Mouse (Mus musculus) heart, postnatal 25 days (tissue): Measurements from ENCODE around the gene R3hdm2. TPM values are rescaled to one million over a fixed set of nuclear protein-coding genes. Genes with fewer than 3 reads are reported as not detected.

Source experiments
- DNase-seq: peaks from one replicate; pipeline ENCODE4 v3.0.0; 2022; ENCODE audit warnings: low spot score
- intact Hi-C: fragments of 180-260 bp; cut with DNase I; formaldehyde crosslinking; loops from one replicate; pipeline ENCODE4 v1.15.1; 2025
- total RNA-seq, 2 experiments: library from RNA; stranded (reverse); gene quantifications; 2 replicates each; pipeline ENCODE4 v1.2.3; 2021

The R3hdm2 gene
- total RNA-seq, result 100 to 1,000 TPM; 145 to 159 TPM

DNA sequence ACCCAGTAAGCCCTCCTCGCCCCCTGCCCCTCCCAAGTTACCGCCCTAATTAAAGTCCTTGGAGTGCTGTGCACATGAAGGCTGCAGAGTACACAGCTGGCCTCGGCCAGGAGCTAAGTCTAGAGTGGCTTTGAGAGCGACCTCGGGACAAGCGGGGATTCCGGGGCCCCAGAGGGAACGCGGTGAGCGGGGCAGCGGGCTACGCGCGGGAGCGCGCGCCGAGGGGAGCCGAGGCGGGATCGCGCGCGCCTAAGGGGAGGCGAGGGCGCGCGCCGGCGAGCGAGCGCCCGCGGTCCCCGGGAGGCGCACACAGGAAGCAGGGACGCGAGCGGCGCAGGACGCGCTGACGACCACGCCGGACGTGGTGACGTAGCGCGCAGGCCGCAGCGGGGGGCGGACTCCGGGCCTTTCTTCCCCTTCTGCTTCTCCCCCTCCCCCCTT lies at the start of gene R3hdm2:
Gene R3hdm2 (plus strand): TSS at position 77 of the 441 bp plus-strand sequence.
- intact Hi-C loops, result loop anchor here (5.0 kb wide), 1 partner anchor 42 kb away; no protein-coding TSS in a partner anchor

DNA sequence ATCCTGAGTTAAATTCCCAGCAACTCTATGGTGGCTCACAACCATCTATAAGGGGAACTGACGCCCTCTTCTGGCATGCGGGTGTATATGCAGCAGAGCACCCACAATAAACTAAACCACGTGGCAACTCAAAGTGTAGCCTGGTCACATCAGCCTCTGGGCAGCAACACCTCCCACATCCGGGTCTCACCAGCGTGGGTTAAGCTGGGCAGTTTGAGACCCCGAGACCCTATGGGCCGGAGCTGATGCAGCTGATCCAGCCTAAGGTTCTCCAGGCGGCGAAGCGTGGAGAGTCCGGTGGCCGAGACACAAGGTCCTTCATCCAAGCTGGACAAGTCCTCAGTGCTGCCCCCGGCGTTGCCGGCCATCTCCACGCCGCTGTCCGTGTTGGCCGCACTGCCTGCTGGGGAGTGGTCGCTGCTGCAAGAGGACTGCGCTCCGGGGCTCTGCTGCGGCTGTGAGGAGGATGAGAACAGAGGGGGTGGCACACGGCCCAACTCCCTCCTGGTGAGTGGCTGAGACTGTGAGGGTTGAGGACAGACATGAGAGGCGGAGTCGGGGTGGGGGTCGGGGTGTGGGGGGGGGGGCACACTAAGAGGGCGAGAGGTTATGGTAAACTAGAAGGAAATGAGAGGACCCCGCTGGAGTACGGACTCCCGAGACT lies 47.8 kb upstream of the R3hdm2 start:
- intact Hi-C loops, result no loop called here
- DNase-seq, result no peak

More for the DNA sequence above, at the start of gene R3hdm2:
- peak; percentile 85 for DNase-seq

DNA sequence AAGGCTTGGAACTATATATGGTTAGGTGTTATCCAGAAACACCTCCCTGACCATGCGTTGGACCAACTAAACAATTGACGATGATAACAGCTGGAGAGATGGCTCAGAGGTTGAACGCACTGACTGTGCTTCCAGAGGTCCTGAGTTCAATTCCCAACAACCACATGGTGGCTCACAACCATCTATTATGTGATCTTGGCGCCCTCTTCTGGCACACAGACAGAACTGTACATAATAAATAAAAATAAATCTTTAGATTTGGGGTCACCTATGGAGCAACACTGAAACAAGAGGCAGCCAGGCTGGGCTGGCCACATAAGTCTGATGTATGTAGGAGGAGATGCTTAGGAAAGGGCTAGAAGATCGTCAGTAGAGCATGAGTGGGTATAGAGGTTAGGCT lies 47.0 kb upstream of the R3hdm2 start:
- intact Hi-C loops, result no loop called here
- no peak for DNase-seq

GRCm38 (mm10) chr10:127335271-127335670 lies 44.9 kb upstream of the R3hdm2 start:
- intact Hi-C loops, result no loop called here
- DNase-seq, result no peak

GRCm38 (mm10) chr10:127336952-127337351 lies 43.2 kb upstream of the R3hdm2 start:
- intact Hi-C loops, result no loop called here
- DNase-seq, result no peak

DNA sequence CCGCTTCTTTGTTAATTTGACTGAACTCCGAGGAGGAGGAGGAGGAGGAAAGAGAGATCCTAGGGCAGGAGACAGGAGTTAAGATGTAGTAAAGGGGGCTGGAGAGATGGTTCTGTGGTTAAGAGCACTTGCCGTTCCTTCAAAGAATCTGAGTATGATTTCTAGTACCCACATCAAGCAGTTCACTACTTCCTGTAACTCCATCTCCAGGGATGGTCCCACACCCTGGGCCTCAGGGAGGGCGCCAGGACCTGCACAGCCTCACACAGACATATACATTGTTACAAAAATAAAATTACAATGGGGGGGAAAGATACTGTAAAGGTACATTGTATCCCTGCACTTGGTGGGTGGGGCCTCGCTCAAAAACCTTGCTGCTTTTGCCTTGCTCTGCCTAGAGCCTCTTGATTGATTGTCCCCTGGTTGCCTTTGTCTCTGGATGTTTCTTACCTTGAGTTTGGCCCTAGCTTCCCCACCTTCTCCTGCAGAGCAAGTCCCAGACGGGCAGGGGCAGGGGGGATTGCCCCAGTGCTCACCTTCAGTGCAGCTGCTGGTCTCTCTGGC lies 42.5 kb upstream of the R3hdm2 start:
- intact Hi-C loops, result no loop called here
- DNase-seq, result no peak

GRCm38 (mm10) chr10:127338930-127339682 lies 41.0 kb upstream of the R3hdm2 start:
- intact Hi-C loops, result no loop called here

GRCm38 (mm10) chr10:127339683-127340576 lies 40.2 kb upstream of the R3hdm2 start:
- no peak for DNase-seq

More at GRCm38 (mm10) chr10:127338930-127339682, 41.0 kb upstream of the R3hdm2 start:
- DNase-seq, result peak; percentile 66

DNA sequence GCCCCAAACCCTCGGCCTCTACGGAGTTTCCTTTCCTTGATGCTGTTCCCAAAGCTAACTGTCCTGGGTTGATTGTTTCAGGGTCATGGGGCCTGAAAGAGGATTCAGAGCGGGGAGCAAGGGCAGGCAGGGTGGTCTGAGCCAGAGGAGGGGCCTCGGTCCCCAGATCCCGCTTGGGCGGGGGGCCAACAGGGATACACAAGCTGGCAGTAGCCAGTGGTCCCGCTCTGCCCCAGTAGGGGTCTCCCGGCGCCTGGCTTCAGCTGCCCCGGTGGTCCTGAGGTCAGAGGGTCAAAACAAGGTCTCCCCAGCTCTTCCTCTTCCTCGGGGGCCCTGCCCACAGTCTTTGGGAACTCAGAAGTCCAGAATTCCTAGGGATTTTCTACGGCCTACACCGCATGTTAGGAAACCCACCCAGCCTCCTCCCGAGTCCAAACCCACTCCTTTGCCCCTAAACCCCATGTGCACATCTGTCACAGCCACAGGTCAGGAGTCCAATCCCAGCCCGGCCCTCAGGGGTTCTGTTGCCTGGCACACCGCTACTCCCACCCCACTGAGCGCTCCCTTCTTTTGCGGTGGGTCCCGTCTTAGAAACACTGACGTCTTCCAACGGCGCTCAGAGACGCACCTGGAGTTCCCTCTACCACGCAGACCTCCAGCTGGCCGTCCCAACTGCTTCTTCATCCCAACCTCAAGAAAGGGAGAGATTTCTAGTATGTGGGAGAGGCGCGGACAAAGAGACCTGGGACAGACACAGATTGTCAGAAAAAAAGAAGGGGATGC lies 39.4 kb upstream of the R3hdm2 start:
- intact Hi-C loops, result no loop called here
- DNase-seq, result no peak

More at GRCm38 (mm10) chr10:127339683-127340576, 40.2 kb upstream of the R3hdm2 start:
- intact Hi-C loops, result no loop called here

- DNase-seq, result no peak
- intact Hi-C loops, result no loop called here
Observed at GRCm38 (mm10) chr10:127341360-127341690, 38.8 kb upstream of the R3hdm2 start.

GRCm38 (mm10) chr10:127341891-127342639 lies 38.1 kb upstream of the R3hdm2 start, which contains the start of gene Gli1:
Gene Gli1, minus strand, starts transcription at chr10:127341974.
- DNase-seq, result peak; percentile 64
- intact Hi-C loops, result no loop called here

- intact Hi-C loops, result no loop called here
- DNase-seq, result no peak
Observed at GRCm38 (mm10) chr10:127343029-127343428, 37.1 kb upstream of the R3hdm2 start.

GRCm38 (mm10) chr10:127346173-127346572 lies 34.0 kb upstream of the R3hdm2 start:
- DNase-seq, result no peak
- intact Hi-C loops, result no loop called here

GRCm38 (mm10) chr10:127348957-127349356 lies 31.2 kb upstream of the R3hdm2 start:
- no peak for DNase-seq
- intact Hi-C loops, result no loop called here

GRCm38 (mm10) chr10:127349810-127350209 lies 30.3 kb upstream of the R3hdm2 start:
- intact Hi-C loops, result loop anchor here (5.0 kb wide), 1 partner anchor 87 kb away; no protein-coding TSS in a partner anchor

DNA sequence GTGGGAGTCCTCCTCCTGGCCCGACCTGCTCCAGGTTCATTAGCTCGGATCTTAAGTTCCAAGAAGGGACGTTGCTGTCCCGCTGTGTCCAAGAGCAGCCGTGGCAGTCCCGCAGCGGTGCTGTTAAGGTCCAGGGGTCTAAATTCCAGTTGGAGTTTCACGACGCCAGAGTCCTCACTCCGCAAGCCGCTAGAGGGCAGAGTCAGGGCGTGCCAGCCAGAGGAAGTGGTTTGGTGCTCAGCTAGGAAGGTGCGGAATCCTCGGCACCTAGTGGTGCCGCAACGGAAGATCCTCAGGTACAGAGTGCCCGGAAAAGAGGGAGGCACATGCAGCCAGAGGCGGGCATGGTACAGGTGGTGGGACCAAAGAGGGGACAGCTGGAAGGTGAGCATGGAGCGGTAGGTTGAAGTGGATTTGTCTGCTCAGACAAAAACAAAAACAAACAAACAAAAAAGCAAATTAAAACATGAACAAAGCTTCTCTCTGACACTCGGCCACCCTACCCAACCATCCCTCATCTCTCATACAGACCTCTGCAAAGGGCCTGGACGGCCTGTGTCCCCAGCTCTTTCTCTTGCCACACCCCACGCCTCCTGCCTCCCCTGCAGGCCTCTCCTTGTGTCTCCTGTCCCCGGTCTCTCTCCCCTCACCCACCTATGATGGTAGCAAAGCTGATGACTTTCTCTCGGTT lies 29.4 kb upstream of the R3hdm2 start:
- intact Hi-C loops, result loop anchor here (5.0 kb wide), 1 partner anchor 87 kb away; no protein-coding TSS in a partner anchor
- DNase-seq, result no peak

More at GRCm38 (mm10) chr10:127349810-127350209, 30.3 kb upstream of the R3hdm2 start:
- no peak for DNase-seq

GRCm38 (mm10) chr10:127351285-127351595 lies 28.9 kb upstream of the R3hdm2 start:
- no peak for DNase-seq
- intact Hi-C loops, result loop anchor here (5.0 kb wide), 1 partner anchor 86 kb away; no protein-coding TSS in a partner anchor

DNA sequence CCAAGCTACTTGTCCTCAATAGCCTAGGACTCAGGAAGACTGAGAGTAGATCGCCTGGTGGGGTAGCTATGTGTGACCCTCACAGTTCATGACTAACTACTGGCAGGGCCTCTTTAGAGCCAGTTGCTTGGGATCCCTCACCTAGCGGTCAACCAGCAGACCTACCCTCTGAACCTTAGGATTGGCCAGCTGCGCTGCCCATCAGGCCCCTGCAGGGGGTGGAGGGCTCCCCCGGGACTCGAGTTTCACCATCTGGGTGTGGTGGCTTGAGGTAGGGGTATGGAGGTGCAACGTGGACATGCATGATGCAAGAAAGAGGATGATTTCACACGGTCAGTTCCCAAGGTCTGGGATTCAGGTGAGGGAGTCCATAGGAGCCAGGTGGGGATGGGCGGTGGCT lies 28.4 kb upstream of the R3hdm2 start:
- intact Hi-C loops, result loop anchor here (5.0 kb wide), 1 partner anchor 86 kb away; no protein-coding TSS in a partner anchor
- no peak for DNase-seq
